Mouse (Mus musculus) adrenal gland, postnatal 36 days (tissue): ENCODE data around the gene Il6st. TPM values are rescaled to one million over a fixed set of nuclear protein-coding genes. Genes with fewer than 3 reads are reported as not detected.

Source experiments
- DNase-seq, 2 experiments: peaks; one replicate each; pipeline ENCODE4 v3.0.0; 2021; ENCODE audit warnings: mixed read lengths in 1 of 2
- total RNA-seq, 2 experiments: library from RNA; stranded (reverse); gene quantifications; 2 replicates each; pipeline ENCODE4 v1.2.3; 2021

The Il6st gene
- total RNA-seq, 2 experiments from 2014 or later: 350 to 409 TPM

- no peak for DNase-seq
Observed at GRCm38 (mm10) chr13:112442867-112443529, 20.9 kb upstream of the Il6st start.

- no peak for DNase-seq
Observed at GRCm38 (mm10) chr13:112447108-112447665, 16.7 kb upstream of the Il6st start.

GRCm38 (mm10) chr13:112450210-112450609 lies 13.7 kb upstream of the Il6st start:
- no peak for DNase-seq

- no peak for DNase-seq
Observed at GRCm38 (mm10) chr13:112457366-112457765, 6.5 kb upstream of the Il6st start.

GRCm38 (mm10) chr13:112458016-112458415 lies 5.9 kb upstream of the Il6st start:
- DNase-seq: no peak

GRCm38 (mm10) chr13:112458435-112459018 lies 5.3 kb upstream of the Il6st start:
- no peak for DNase-seq

GRCm38 (mm10) chr13:112459956-112460355 lies 3.9 kb upstream of the Il6st start:
- no peak for DNase-seq

- DNase-seq: no peak
Observed at GRCm38 (mm10) chr13:112462411-112462987, 1.4 kb upstream of the Il6st start.

GRCm38 (mm10) chr13:112463337-112463802 lies 500 bp upstream of the Il6st start:
- no peak for DNase-seq

- DNase-seq: no peak
Observed at GRCm38 (mm10) chr13:112464626-112465287, 887 bp downstream of the Il6st start.

- no peak for DNase-seq
Observed at GRCm38 (mm10) chr13:112465585-112465984, 1.7 kb downstream of the Il6st start.

GRCm38 (mm10) chr13:112466136-112466945 lies 2.5 kb downstream of the Il6st start:
- DNase-seq: no peak

- DNase-seq: no peak
Observed at GRCm38 (mm10) chr13:112466946-112467255, 3.0 kb downstream of the Il6st start.

- no peak for DNase-seq
Observed at GRCm38 (mm10) chr13:112467384-112467783, 3.5 kb downstream of the Il6st start.

GRCm38 (mm10) chr13:112469491-112469890 lies 5.6 kb downstream of the Il6st start:
- DNase-seq: no peak

GRCm38 (mm10) chr13:112471201-112471600 lies 7.3 kb downstream of the Il6st start:
- no peak for DNase-seq

- DNase-seq: peak; percentile 47 to 51
Observed at GRCm38 (mm10) chr13:112472401-112473023, 8.6 kb downstream of the Il6st start.

GRCm38 (mm10) chr13:112473757-112474755 lies 10.2 kb downstream of the Il6st start:
- no peak for DNase-seq

- DNase-seq: no peak
Observed at GRCm38 (mm10) chr13:112479032-112479431, 15.2 kb downstream of the Il6st start.

GRCm38 (mm10) chr13:112479926-112480325 lies 16.1 kb downstream of the Il6st start:
- no peak for DNase-seq
